Mouse (Mus musculus) ES-E14 (cell line): Measurements from ENCODE around the gene Dennd4b. TPM values are rescaled to one million over a fixed set of nuclear protein-coding genes. Genes with fewer than 3 reads are reported as not detected.
"Not testable (repeated sequence)": the region's sequence is repeated elsewhere in the genome, so short reads cannot be mapped to it uniquely, and the experiment has no call there.

ENCODE experiments used
- DNase-seq: peaks from one replicate; pipeline ENCODE4 v3.0.0-alpha.2; 2013; ENCODE audit warnings: low read depth, low spot score
- H3K27ac ChIP-seq: 2 replicates; pipeline ENCODE4 v1.5.1; 2012; ENCODE audit warnings: low read depth, mild to moderate bottlenecking, low read length, moderate library complexity, mixed read lengths; ENCODE audit not compliant: poor library complexity, insufficient read depth, severe bottlenecking
- H3K36me3 ChIP-seq: 2 replicates; pipeline ENCODE4 v1.6.1; 2012; ENCODE audit warnings: mild to moderate bottlenecking, low read length, moderate library complexity, mixed read lengths; ENCODE audit not compliant: control insufficient read depth, poor library complexity, insufficient read depth, severe bottlenecking
- H3K4me1 ChIP-seq, 2 experiments: fragments of 150-350 bp in 1 of 2; sonication (generic) in 1 of 2; 2 replicates each; pipeline ENCODE4 v1.6.1; 2012; ENCODE audit warnings: low read length in 2 of 2, mild to moderate bottlenecking in 1 of 2, mixed read lengths in 1 of 2; ENCODE audit not compliant: control insufficient read depth in 2 of 2, insufficient read depth in 2 of 2, poor library complexity in 1 of 2
- H3K4me3 ChIP-seq, 2 experiments: fragments of 150-350 bp in 1 of 2; sonication (generic) in 1 of 2; 2 replicates each; pipeline ENCODE4 v1.5.1; 2012; ENCODE audit warnings: low read length in 2 of 2, low read depth in 1 of 2, mild to moderate bottlenecking in 1 of 2, mixed read lengths in 1 of 2; ENCODE audit not compliant: insufficient read depth in 1 of 2, poor library complexity in 1 of 2, severe bottlenecking in 1 of 2
- H3K9ac ChIP-seq: 2 replicates; pipeline ENCODE4 v1.6.1; 2012; ENCODE audit warnings: low read depth, mild to moderate bottlenecking, low read length, mixed read lengths; ENCODE audit not compliant: poor library complexity, insufficient read depth, severe bottlenecking
- H3K9me3 ChIP-seq: fragments of 150-350 bp; sonication (generic); 2 replicates; pipeline ENCODE4 v1.6.1; 2012; ENCODE audit warnings: low read depth, mild to moderate bottlenecking, low read length; ENCODE audit not compliant: control insufficient read depth, insufficient read depth
- CHD2 ChIP-seq: IDR thresholded peaks from 2 replicates; pipeline ENCODE4 v1.6.1; 2014; ENCODE audit warnings: mild to moderate bottlenecking, low read depth, low read length, inconsistent platforms
- HCFC1 ChIP-seq: IDR thresholded peaks from 2 replicates; pipeline ENCODE4 v1.6.1; 2012; ENCODE audit warnings: low read length, inconsistent platforms, borderline replicate concordance; ENCODE audit not compliant: insufficient read depth
- MAFK ChIP-seq: IDR thresholded peaks from 2 replicates; pipeline ENCODE4 v1.6.1; 2014; ENCODE audit warnings: mild to moderate bottlenecking, low read depth, low read length, inconsistent platforms; ENCODE audit not compliant: insufficient read depth
- ZC3H11A ChIP-seq: IDR thresholded peaks from 2 replicates; pipeline ENCODE4 v1.6.1; 2012; ENCODE audit warnings: low read depth, mild to moderate bottlenecking, inconsistent platforms, low read length, borderline replicate concordance
- ZNF384 ChIP-seq: IDR thresholded peaks from 2 replicates; pipeline ENCODE4 v1.6.1; 2012; ENCODE audit warnings: low read depth, low read length, inconsistent platforms
- in situ Hi-C, 2 experiments: fragments of 600-800 bp; cut with MboI; formaldehyde crosslinking; loops; one replicate each; pipeline ENCODE4 v1.15.1; 2025; ENCODE audit warnings: low sequenced_read_pairs in 2 of 2, inconsistent platforms in 1 of 2; ENCODE audit not compliant: unreplicated experiment in 2 of 2
- total RNA-seq: library from RNA; depleted of rRNA; stranded (reverse); fragments of 300-350 nt; gene quantifications from 2 replicates; pipeline ENCODE4 v1.2.3, GENCODE M21; 2012

Dennd4b gene
- total RNA-seq, 1 experiment: 4.1 TPM

- in situ Hi-C loops: no loop called here
Measured at GRCm38 (mm10) chr3:90245406-90245805, 19.6 kb upstream of the Dennd4b start.

GRCm38 (mm10) chr3:90247630-90247959 lies 17.4 kb upstream of the Dennd4b start:
- no peaks in the 10 kb centered on the region for H3K9me3 ChIP-seq
- H3K4me1 ChIP-seq: peaks cover 0 to 7% of the 10 kb centered on the region in 2 experiments; a peak in 2 of 4 replicates
- DNase-seq: no peak
- peaks cover 11% of the 10 kb centered on the region for H3K36me3 ChIP-seq
- H3K4me3 ChIP-seq: peak overlapping the region; percentile 28 to 93
- peak overlapping the region; percentile 74 for H3K27ac ChIP-seq
- no peak for TF ChIP-seq ZNF384
- no peak for TF ChIP-seq CHD2
- no peak for TF ChIP-seq HCFC1
- no peak for TF ChIP-seq MAFK
- no peak for TF ChIP-seq ZC3H11A
- in situ Hi-C loops: no loop called here
- H3K9ac ChIP-seq: peak overlapping the region; percentile 49

More at GRCm38 (mm10) chr3:90245406-90245805, 19.6 kb upstream of the Dennd4b start:
- Histone ChIP-seq H3K4me3 (no peak overlapping the region), H3K27ac (no peak overlapping the region), H3K9me3 (no peaks in the 10 kb centered on the region), H3K36me3 (no peaks in the 10 kb centered on the region), H3K4me1 (peaks cover 0 to 13% of the 10 kb centered on the region in 2 experiments; a peak in 2 of 4 replicates), H3K9ac (no peak overlapping the region)
- no peak for DNase-seq
- TF ChIP-seq HCFC1 (no peak), MAFK (no peak), CHD2 (no peak), ZC3H11A (no peak), ZNF384 (no peak)

- in situ Hi-C loops: no loop called here
- peak; percentile 96 for DNase-seq
- peaks cover 0 to 4% of the 10 kb centered on the region in 2 experiments; a peak in 2 of 4 replicates for H3K4me1 ChIP-seq
- TF ChIP-seq ZNF384 (no peak), ZC3H11A (no peak), MAFK (no peak), CHD2 (no peak), HCFC1 (no peak)
- H3K27ac ChIP-seq: peak within 1 kb of the TSS; percentile 74
- peak within 1 kb of the TSS; percentile 76 to 93 for H3K4me3 ChIP-seq
- peak within 1 kb of the TSS; percentile 83 for H3K9ac ChIP-seq
- H3K36me3 ChIP-seq: peaks cover 11% of the 10 kb centered on the region
- no peaks in the 10 kb centered on the region for H3K9me3 ChIP-seq
Measured at GRCm38 (mm10) chr3:90247960-90248745, 16.8 kb upstream of the Dennd4b start, which contains the start of gene Slc39a1. Gene Slc39a1, plus strand, starts transcription at chr3:90248172.

GRCm38 (mm10) chr3:90248746-90249100 lies 16.3 kb upstream of the Dennd4b start:
- TF ChIP-seq MAFK: no peak
- TF ChIP-seq ZNF384: no peak
- TF ChIP-seq HCFC1: no peak
- no peak for TF ChIP-seq CHD2
- TF ChIP-seq ZC3H11A: no peak
- no peak for DNase-seq
- peak overlapping the region; percentile 76 to 93 for H3K4me3 ChIP-seq
- H3K27ac ChIP-seq: no peak overlapping the region; the same call in 1 of the 2 replicates
- in situ Hi-C loops: no loop called here
- peaks cover 0 to 5% of the 10 kb centered on the region in 2 experiments; a peak in 2 of 4 replicates for H3K4me1 ChIP-seq
- H3K36me3 ChIP-seq: peaks cover 11% of the 10 kb centered on the region
- H3K9ac ChIP-seq: peak overlapping the region; percentile 83
- no peaks in the 10 kb centered on the region for H3K9me3 ChIP-seq

- H3K4me3 ChIP-seq: no peak overlapping the region
- in situ Hi-C loops: no loop called here
- no peak for DNase-seq
Measured at GRCm38 (mm10) chr3:90250791-90251190, 14.2 kb upstream of the Dennd4b start.

GRCm38 (mm10) chr3:90251731-90252226 lies 13.2 kb upstream of the Dennd4b start:
- H3K9ac ChIP-seq, in situ Hi-C loops, DNase-seq, H3K27ac ChIP-seq, H3K9me3 ChIP-seq, H3K4me3 ChIP-seq, H3K4me1 ChIP-seq: not testable (repeated sequence)
- H3K36me3 ChIP-seq: peaks cover 11% of the 10 kb centered on the region

More at GRCm38 (mm10) chr3:90250791-90251190, 14.2 kb upstream of the Dennd4b start:
- Histone ChIP-seq H3K36me3 (peaks cover 11% of the 10 kb centered on the region), H3K27ac (no peak overlapping the region), H3K9me3 (no peaks in the 10 kb centered on the region), H3K9ac (no peak overlapping the region), H3K4me1 (peaks cover 4 to 5% of the 10 kb centered on the region in 2 experiments; a peak in 3 of 4 replicates)
- TF ChIP-seq MAFK (no peak), CHD2 (no peak), HCFC1 (no peak), ZNF384 (no peak), ZC3H11A (no peak)

- DNase-seq, H3K9ac ChIP-seq, H3K27ac ChIP-seq, H3K4me1 ChIP-seq, H3K9me3 ChIP-seq, in situ Hi-C loops, H3K4me3 ChIP-seq: not testable (repeated sequence)
- H3K36me3 ChIP-seq: peaks cover 15% of the 10 kb centered on the region
Measured at GRCm38 (mm10) chr3:90252659-90253058, 12.3 kb upstream of the Dennd4b start.
